Mouse (Mus musculus) stomach, postnatal 0 days (tissue): ENCODE results near the gene Oprm1. TPM values are rescaled to one million over a fixed set of nuclear protein-coding genes. Genes with fewer than 3 reads are reported as not detected.
A peak's percentile ranks its signal among the peaks of the same experiment; 100 is the strongest.

Experiments
- ATAC-seq: fragments of 200-750 bp; cut with Nextera tagmentation; 2 replicates; pipeline ENCODE4 v1.8.0; 2017; ENCODE audit not compliant: low FRiP score, low TSS enrichment
- DNase-seq: peaks from one replicate; pipeline ENCODE4 v3.0.0-alpha.2; 2016; ENCODE audit warnings: low spot score
- H3K27ac ChIP-seq: fragments of 300-500 bp; sonication (generic); replicated peaks from 2 replicates; pipeline ENCODE4 v1.5.1; 2014; ENCODE audit warnings: mild to moderate bottlenecking, control low read depth
- H3K27me3 ChIP-seq: fragments of 300-500 bp; sonication (generic); 2 replicates; pipeline ENCODE4 v1.6.1; 2014; ENCODE audit warnings: low read length; ENCODE audit not compliant: control insufficient read depth, insufficient read depth
- H3K36me3 ChIP-seq: fragments of 300-500 bp; sonication (generic); 2 replicates; pipeline ENCODE4 v1.6.1; 2014; ENCODE audit warnings: low read length, mixed read lengths; ENCODE audit not compliant: control insufficient read depth, insufficient read depth
- H3K4me1 ChIP-seq: fragments of 300-500 bp; sonication (generic); replicated peaks from 2 replicates; pipeline ENCODE4 v1.6.1; 2014; ENCODE audit warnings: antibody characterized with exemption; ENCODE audit not compliant: control insufficient read depth, insufficient read depth
- H3K4me2 ChIP-seq: fragments of 300-500 bp; sonication (generic); replicated peaks from 2 replicates; pipeline ENCODE4 v1.6.1; 2014; ENCODE audit warnings: low read depth, mild to moderate bottlenecking, control low read depth, moderate library complexity
- H3K4me3 ChIP-seq: fragments of 300-500 bp; sonication (generic); 2 replicates; pipeline ENCODE4 v1.5.1; 2014; ENCODE audit warnings: low read depth, low read length, control low read depth
- H3K9ac ChIP-seq: fragments of 300-500 bp; sonication (generic); 2 replicates; pipeline ENCODE4 v1.6.1; 2014; ENCODE audit warnings: mild to moderate bottlenecking, low read length, control low read depth, mixed read lengths
- H3K9me3 ChIP-seq: fragments of 300-500 bp; sonication (generic); 2 replicates; pipeline ENCODE4 v1.6.1; 2016; ENCODE audit warnings: low read length; ENCODE audit not compliant: control insufficient read depth
- CTCF ChIP-seq: IDR thresholded peaks from 2 replicates; pipeline ENCODE4 v1.5.1; 2016; ENCODE audit warnings: antibody characterized with exemption, low read depth, mild to moderate bottlenecking, moderate library complexity
- EP300 ChIP-seq: optimal IDR thresholded peaks from 2 replicates; pipeline ENCODE3; 2016; ENCODE audit warnings: antibody characterized with exemption
- WGBS: fragments of 180-500 bp; shearing (Covaris S2); extraction: QIAGEN DNeasy Blood & Tissue Kit; methylation state at CpG from one replicate; pipeline ENCODE4 v1.1.7; 2014; 5-methylcytosine and 5-hydroxymethylcytosine counted together
- polyA plus RNA-seq: library from polyadenylated mRNA; unstranded; fragments of >200 nt; fragmentation: Nextera tagmentation; extraction: Ambion mirVana; gene quantifications from 2 replicates; pipeline ENCODE4 v1.2.1, GENCODE M21; 2015

The Oprm1 gene
- polyA plus RNA-seq, 1 experiment from 2014 or later, result 0.11 TPM

- no peaks in the 10 kb centered on the region for H3K9me3 ChIP-seq
- H3K36me3 ChIP-seq, result no peaks in the 10 kb centered on the region
- no peaks in the 10 kb centered on the region for H3K4me1 ChIP-seq
- ATAC-seq (peak; percentile 91), DNase-seq (no peak)
- TF ChIP-seq CTCF (no peak), EP300 (no peak)
- H3K27me3 ChIP-seq, result no peaks in the 10 kb centered on the region
- no peak overlapping the region for H3K4me3 ChIP-seq
- 39% methylated on average over 1 of the region's 1 CpGs for WGBS
- H3K9ac ChIP-seq, result no peak overlapping the region
- no peak overlapping the region for H3K4me2 ChIP-seq
- H3K27ac ChIP-seq, result no peak overlapping the region
Observed at GRCm38 (mm10) chr10:6928905-6929304, 170.6 kb downstream of the Oprm1 start.

- no peaks in the 10 kb centered on the region for H3K9me3 ChIP-seq
- H3K4me3 ChIP-seq, result no peak overlapping the region
- whole genome bisulfite sequencing, result 86% methylated on average over 1 of the region's 1 CpGs
- DNase-seq (no peak), ATAC-seq (no peak)
- TF ChIP-seq EP300 (no peak), CTCF (no peak)
- no peaks in the 10 kb centered on the region for H3K27me3 ChIP-seq
- no peak overlapping the region for H3K9ac ChIP-seq
- H3K36me3 ChIP-seq, result no peaks in the 10 kb centered on the region
- no peak overlapping the region for H3K4me2 ChIP-seq
- no peaks in the 10 kb centered on the region for H3K4me1 ChIP-seq
- H3K27ac ChIP-seq, result no peak overlapping the region
Observed at GRCm38 (mm10) chr10:6930398-6930797, 172.1 kb downstream of the Oprm1 start.

GRCm38 (mm10) chr10:6930889-6931288 is 172.6 kb downstream of the Oprm1 start:
- DNase-seq, result no peak
- Histone ChIP-seq H3K4me1 (no peaks in the 10 kb centered on the region), H3K27me3 (no peaks in the 10 kb centered on the region), H3K36me3 (no peaks in the 10 kb centered on the region), H3K9ac (no peak overlapping the region), H3K4me3 (no peak overlapping the region), H3K9me3 (no peaks in the 10 kb centered on the region), H3K4me2 (no peak overlapping the region), H3K27ac (no peak overlapping the region)
- no peak for TF ChIP-seq EP300
- no peak for TF ChIP-seq CTCF
- no peak for ATAC-seq
- 13% methylated on average over 2 of the region's 2 CpGs for WGBS

GRCm38 (mm10) chr10:6934776-6935175 is 176.5 kb downstream of the Oprm1 start:
- 60% methylated on average over 3 of the region's 3 CpGs for WGBS

GRCm38 (mm10) chr10:6936671-6937425 is 178.5 kb downstream of the Oprm1 start:
- TF ChIP-seq EP300 (no peak), CTCF (no peak)
- Histone ChIP-seq H3K27ac (peak overlapping the region; percentile 58; the same call in 1 of the 2 replicates), H3K4me3 (no peak overlapping the region), H3K9ac (no peak overlapping the region), H3K9me3 (no peaks in the 10 kb centered on the region), H3K27me3 (no peaks in the 10 kb centered on the region), H3K4me2 (no peak overlapping the region), H3K36me3 (no peaks in the 10 kb centered on the region), H3K4me1 (no peaks in the 10 kb centered on the region)
- ATAC-seq (peak; percentile 86), DNase-seq (peak; percentile 73)
- WGBS, result 64% methylated on average over 4 of the region's 4 CpGs

More at GRCm38 (mm10) chr10:6934776-6935175, 176.5 kb downstream of the Oprm1 start:
- Histone ChIP-seq H3K9me3 (no peaks in the 10 kb centered on the region), H3K4me2 (no peak overlapping the region), H3K4me3 (no peak overlapping the region), H3K36me3 (no peaks in the 10 kb centered on the region), H3K4me1 (no peaks in the 10 kb centered on the region), H3K27ac (no peak overlapping the region), H3K27me3 (no peaks in the 10 kb centered on the region), H3K9ac (no peak overlapping the region)
- ATAC-seq, result no peak
- TF ChIP-seq CTCF (no peak), EP300 (no peak)
- DNase-seq, result no peak

- Histone ChIP-seq H3K9ac (no peak overlapping the region), H3K27me3 (no peaks in the 10 kb centered on the region), H3K4me1 (no peaks in the 10 kb centered on the region), H3K4me2 (no peak overlapping the region), H3K27ac (no peak overlapping the region), H3K9me3 (no peaks in the 10 kb centered on the region), H3K36me3 (no peaks in the 10 kb centered on the region), H3K4me3 (no peak overlapping the region)
- no peak for ATAC-seq
- TF ChIP-seq CTCF (no peak), EP300 (no peak)
- no peak for DNase-seq
- 57% methylated on average over 1 of the region's 1 CpGs for WGBS
Observed at GRCm38 (mm10) chr10:6953115-6953514, 194.8 kb downstream of the Oprm1 start.
